Mouse (Mus musculus) lung, adult 2 months (tissue): Measurements from ENCODE around the gene Fam3c.

Source experiments
- CTCF ChIP-seq: fragments of 200-500 bp; IDR thresholded peaks from 2 replicates; pipeline ENCODE4 v1.5.1; 2011; ENCODE audit warnings: mild to moderate bottlenecking, low read length, control low read depth; ENCODE audit not compliant: insufficient read depth
- POLR2A ChIP-seq: fragments of 200-500 bp; IDR thresholded peaks from 2 replicates; pipeline ENCODE4 v1.6.1; 2011; ENCODE audit warnings: low read depth, mild to moderate bottlenecking, control low read depth, low read length, borderline replicate concordance; ENCODE audit errors: extremely low read depth

DNA sequence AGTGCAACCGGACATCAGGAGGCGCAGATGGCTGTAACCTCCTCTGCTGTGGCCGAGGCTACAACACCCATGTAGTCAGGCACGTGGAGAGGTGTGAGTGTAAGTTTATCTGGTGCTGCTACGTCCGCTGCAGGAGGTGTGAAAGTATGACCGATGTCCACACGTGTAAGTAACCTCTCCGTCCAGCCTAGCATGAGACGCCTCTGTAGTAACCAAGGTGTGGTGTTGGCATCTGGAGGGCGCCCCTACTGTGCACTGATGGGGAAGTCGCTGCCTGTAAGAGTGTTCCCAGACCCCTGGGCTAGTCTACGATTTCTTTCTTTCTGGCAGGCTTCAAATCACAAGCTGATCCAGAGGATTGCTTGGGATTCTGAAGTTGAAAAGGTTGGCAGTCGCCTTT is 58.0 kb downstream of the Fam3c start:
- TF ChIP-seq CTCF (no peak), POLR2A (no peak)
